Mouse (Mus musculus): Measurements from ENCODE around the gene Scgb1c1.

Gene Scgb1c1

DNA sequence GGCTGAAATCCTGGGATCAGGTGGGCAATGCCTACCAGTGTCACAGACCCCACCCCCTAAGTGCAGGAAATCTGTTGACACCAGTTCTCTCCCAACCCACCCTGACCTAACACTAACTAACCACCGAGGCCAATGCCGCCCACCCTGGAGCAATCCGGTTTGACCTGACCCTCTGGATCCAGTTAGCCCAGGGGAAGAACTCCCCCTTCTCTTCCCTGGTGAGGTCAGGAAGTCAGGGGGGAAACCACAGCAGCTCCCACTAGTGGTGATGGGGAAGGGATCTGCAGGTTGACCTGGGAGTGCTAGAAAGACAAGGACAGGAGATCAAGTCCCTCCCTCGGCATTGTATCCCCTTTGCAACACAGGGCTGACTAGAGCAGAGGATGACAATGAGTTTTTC lies 336 bp downstream of the Scgb1c1 start:
- DNase-seq, result no peak

DNA sequence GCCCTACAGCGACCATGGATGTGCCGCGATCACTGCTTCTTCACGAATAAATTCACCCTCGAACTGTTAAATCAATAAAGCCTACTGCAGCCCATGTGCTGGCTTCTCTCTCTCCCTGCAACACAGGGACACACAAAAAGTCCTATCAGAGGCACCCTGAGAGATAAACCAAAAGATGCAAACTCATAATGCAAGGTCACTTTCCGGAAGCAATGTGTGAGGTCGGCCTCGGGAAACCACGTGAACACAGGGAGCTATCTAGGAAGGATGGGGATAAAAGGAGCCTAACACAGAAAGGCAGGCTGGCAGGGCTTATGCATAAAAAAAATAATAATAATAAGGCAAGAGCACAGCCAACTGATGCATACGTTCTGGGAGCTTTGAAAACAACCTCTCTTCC lies 1.3 kb downstream of the Scgb1c1 start:
- DNase-seq, result no peak

DNA sequence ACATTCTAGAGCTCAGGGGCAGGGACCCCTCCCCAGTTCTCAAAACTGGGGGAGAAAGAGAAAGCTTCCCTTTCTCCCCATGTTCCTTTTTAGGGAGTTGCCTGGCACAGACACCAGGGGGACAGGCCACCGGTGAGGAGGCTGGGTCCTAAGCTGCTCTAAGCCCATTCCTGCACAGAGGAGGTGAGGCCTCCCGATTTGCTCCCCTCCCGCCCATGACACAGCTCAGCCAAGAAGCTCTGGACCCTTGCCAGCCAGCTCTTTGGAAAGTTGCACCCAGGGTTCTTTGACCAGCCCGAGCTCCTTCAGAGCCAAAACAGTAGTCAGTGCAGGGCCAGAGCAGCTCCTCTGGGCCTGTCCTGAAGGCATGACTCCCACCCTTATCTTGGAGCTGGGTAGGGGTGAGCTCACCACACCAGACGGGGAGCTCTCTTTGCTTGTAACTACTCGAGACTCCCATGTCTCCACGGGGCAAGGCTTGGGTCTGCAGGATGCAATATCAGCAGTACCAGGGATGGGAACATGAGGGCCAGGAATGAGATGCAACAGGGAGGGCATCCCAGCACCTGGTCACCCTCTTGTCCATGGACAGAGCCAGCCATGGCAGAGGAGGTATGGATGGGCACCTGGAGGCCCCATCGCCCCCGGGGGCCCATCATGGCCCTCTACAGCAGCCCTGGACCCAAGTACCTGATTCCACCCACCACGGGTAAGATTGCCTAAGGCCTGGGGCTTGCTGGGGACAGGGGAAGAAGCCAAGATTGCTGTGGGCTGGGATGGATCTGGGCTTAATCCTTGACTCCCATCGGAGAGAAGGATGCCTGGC lies 2.6 kb downstream of the Scgb1c1 start, which contains the start of gene Odf3:
Gene Odf3, plus strand, starts transcription at position 51 of the 826 bp plus-strand sequence.
- DNase-seq, result no peak

DNA sequence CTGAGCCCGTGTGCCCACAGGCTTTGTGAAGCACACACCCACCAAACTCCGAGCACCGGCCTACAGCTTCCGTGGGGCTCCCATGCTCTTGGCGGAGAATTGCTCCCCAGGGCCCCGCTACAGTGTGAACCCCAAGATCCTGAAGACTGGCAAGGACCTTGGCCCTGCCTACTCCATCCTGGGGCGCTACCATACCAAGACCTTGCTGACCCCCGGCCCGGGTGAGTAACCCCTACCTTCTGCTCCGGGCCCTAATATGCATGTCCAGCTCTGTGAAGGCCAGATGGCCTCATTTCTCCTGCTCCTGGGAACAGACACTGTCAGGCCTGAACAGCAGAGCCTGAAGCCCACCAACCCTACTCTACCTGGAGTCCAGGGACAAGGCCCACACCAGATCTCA lies 3.2 kb downstream of the Scgb1c1 start:
- DNase-seq, result no peak

DNA sequence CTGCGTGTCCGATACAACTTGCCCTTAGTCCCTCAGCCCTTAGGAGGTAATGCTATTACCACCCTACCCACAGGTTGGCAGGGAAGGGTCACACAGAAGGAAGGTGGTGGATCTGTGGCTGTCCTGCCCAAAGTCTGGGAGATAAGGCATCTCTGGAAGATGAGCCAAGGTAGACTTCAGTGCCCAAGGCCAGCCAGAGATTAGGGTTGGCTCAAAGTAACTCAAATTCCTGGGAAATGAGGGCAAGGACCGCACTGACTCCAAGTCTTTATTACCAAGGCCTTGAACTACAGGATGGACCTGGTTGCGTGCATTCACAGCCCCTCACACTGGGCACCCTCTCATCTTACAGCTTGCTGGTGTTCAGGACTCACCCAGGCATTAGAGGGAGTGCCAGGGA lies 6.6 kb downstream of the Scgb1c1 start:
- no peak for DNase-seq

DNA sequence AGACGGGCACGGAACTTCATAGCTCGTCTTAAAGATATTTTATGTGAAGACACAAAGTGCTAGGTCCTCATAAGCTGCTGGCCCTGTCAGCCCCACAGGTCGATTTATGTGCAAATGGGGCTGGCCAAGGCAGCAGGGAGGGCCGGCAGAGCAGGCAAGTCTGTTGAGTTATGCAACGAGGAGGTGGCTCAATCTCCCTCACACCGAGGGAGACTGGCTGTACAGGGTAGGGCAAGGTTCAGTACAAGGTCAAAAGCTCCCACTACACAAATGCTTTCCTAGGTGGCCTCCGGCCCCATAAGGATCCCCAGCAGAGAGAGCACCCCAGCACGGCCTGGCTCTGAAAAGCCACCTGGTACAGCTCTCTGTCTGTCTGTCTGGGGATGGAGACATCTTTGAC lies 8.0 kb downstream of the Scgb1c1 start:
- no peak for DNase-seq

DNA sequence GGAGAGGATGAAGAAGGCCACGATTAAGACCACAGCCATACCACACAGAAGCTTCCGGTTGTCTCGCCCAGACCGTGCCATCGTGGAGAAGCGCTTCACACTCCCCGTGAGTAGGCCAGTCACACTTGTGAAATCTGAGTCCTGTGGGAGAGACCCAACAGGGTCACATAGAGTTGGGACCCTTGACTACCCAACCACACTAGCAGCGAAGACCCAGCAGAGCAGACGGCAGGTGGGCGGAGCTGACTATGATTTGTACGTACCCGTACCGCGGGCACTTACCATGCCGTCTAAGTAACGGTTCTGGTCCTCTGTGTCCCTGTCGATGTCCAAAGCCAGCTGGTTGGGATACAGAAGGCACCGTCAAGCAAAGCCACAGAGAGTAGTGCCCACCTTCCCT lies 9.1 kb downstream of the Scgb1c1 start:
- no peak for DNase-seq

DNA sequence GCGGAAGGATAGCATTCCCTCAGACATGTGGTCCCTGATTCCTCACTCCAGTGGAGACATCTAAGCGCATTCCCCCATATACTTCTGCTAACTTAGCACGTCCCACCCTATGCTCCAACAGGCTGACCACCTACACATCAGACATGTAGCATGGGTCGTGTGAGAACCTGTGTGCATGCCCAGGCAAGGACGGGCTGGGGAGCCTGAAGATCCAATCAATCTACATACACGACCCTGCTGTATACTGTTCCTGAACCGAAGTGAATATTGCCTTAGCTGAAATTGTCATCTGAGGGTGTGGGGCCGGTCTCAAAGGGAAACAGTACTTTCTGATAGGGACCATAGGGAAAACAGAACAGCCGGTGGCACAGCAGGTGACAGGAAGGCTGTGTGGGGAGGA lies 9.8 kb downstream of the Scgb1c1 start:
- no peak for DNase-seq

DNA sequence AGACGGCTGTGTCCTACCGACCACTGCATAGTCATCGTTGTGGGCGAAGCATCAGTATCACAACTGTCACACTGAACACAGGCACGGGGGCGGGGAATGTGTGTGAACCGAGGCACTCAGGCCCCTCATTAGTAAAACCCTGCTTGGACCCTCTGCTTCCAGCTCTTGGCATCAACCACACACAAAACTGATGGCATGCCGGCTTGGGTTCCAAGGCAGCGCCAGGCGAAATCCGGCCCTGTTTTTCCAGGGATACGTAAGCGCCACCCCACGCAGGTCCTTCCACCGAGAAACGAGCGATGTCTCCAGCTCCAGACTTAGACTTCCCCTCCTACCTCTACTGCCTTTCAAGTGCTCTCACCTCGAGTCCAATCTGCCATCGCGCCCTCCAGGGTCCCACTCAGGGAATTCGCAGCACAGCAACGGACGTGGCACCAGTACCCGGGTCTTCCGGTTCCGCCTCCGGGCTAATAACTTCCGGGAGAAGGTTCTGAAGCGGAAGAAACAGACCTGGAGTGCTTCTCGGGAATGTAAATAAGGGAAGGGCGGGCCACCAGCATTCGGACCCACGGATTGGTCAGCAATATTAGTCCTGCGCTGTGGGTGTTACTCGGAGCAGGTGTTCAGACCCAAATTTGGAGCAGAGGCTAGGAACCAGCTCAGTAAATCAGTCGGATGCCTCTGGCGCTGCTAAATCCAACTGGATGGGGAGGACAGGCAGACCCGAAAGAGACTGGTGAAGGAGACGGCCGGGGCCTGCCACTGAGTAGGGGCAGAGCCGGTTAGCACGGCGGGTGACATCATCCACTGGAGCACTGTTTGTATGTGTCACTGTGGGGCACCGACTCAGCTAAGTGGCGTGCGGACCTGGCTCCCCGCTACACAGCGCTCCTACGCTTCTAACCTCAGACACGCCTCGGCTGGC lies 10.8 kb downstream of the Scgb1c1 start, which contains the start of gene Gm45785:
Gene Gm45785, minus strand, starts transcription at position 472 of the 925 bp plus-strand sequence.
- DNase-seq, result peak; percentile 61

DNA sequence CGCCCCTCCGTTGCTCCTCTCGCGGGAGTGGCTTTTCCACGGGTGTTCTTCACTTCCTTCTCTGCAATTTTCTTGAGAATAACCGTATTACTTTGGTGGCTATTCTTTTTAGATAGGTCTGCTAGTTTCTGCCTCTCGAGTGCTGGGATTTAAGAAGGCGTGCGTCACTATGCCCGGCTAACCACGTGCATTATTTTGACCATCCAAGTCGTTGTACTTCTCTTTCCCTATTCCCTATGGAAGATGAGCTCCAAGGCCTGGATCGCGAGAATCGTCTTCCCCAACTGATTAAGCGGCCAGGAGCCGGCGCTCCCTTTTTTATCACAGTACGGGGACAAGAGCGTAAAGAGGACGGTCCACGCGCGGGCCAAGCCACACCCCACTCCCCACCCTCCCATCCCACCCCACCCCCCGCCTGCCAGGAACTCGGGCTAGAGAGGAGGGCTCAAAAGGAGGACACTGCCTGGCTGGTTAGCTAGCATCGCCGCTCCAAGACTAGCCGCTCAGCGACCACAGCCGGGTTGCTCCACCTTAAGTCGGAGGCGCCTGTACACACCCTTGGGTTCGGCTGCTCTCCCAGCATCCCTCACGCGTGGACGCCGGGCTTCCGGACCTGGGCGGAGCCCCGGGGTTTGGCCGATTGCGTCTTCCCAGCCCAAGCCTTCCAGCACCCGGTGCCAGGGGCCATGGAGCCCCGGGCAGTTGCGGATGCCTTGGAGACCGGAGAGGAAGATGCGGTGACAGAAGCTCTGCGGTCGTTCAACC lies 11.6 kb downstream of the Scgb1c1 start, which contains the start of gene Ric8a:
Gene Ric8a, plus strand, starts transcription at position 173 of the 765 bp plus-strand sequence.
- DNase-seq, result peak; percentile 88

DNA sequence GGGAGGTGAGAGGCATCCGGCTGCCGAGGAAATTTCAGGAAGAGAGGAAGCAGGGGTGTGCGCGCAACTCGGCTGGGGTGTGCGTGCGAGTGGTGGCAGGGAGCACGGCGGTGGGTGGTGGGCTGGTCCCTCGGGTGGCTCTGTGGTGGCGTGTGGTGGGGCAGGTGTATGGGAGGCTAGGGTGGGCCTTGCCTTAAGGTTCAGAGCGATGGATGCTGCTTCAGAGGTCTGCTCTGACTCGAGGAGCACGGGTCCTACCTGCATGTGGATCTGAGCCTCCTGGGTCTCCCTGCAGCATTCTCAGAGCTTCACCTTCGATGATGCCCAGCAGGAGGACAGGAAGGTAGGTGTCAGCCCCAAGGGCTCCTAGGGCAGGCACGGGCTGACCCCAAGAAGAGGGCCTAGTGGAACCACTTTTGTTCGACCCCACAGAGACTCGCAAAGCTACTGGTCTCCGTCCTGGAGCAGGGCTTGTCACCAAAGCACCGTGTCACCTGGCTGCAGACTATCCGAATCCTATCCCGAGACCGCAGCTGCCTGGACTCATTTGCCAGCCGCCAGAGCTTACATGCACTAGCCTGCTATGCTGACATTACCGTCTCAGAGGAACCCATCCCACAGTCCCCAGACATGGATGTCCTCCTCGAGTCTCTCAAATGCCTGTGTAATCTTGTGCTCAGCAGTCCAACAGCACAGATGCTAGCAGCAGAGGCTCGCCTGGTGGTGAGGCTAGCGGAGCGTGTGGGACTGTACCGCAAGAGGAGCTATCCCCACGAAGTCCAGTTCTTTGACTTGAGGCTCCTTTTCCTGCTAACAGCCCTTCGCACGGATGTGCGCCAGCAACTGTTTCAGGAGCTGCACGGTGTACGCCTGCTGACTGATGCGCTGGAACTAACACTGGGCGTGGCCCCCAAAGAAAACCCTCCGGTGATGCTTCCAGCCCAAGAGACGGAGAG lies 12.5 kb downstream of the Scgb1c1 start, which contains the start of gene Bet1l:
Gene Bet1l, minus strand, starts transcription at position 28 of the 956 bp plus-strand sequence.
- DNase-seq, result no peak

DNA sequence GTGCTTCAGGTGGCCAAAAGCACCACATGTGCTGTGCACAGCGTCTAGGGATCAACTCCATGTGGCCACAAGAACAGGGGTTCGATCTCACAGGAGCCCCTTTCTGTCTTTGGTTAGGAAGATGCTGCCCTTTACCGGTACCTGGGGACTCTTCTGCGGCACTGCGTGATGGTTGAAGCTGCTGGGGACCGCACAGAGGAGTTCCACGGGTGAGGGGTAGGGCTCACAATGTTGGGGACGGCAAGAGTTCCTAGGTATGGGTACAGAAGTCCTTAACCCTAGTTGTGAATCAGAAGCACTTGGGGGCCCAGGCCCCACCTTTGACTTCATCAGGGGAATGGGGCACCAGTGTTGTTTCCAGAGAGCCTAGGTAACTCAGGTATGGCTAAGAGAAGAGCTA lies 13.4 kb downstream of the Scgb1c1 start:
- DNase-seq, result no peak

DNA sequence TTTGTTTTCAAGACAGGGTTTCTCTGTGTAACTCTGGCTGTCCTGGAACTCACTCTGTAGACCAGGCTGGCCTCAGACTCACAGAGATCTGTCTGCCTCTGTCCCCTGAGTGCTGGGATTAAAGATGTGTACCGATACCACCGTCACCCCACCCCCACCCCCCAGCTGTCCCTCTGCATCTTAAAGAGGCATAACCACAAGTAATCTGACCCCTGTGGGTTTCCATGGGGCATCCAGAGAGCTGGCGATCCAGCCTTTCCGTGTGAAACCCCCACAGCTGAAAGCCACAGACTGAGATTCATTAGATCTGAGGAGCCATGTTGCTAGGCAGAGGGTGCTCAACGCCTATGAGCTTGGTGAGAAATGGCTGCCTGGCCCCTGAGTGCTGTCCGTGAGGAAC lies 14.7 kb downstream of the Scgb1c1 start:
- no peak for DNase-seq

DNA sequence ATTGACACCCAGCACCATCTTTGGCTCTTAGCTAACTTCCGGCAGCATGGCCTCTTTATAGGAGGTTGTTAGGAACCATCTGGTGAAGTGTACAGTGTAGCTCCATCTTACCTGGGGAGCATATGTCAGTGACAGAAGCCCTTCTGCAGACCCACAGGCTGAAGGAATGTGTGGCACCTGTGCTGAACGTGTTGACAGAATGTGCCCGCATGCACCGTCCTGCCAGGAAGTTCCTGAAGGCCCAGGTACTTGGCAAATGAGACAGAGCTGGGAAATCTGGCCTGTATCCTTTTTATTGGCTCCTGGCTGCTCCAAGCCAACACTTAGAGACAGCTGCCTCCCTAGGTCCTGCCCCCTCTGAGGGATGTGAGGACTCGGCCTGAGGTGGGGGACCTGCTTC lies 15.4 kb downstream of the Scgb1c1 start:
- no peak for DNase-seq

DNA sequence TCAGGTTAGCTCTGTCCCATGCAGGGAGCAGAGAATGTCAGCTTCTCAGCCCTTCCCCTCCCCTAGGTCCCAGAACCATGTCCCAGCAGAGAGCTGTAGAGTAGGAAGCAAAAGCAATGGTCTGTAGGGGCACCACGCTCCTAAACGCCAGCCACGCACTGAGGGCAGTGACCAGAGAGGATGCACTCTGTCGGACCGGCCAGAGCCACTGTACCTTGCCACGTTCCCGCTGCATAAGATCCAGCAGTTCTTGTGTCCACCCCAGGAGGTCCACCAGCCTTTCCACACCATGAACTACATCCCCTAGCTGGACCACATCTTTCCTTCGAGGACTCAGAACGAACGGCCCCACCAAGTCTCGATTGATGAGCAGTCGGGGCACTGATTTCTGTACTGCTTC lies 19.4 kb downstream of the Scgb1c1 start:
- DNase-seq, result no peak

DNA sequence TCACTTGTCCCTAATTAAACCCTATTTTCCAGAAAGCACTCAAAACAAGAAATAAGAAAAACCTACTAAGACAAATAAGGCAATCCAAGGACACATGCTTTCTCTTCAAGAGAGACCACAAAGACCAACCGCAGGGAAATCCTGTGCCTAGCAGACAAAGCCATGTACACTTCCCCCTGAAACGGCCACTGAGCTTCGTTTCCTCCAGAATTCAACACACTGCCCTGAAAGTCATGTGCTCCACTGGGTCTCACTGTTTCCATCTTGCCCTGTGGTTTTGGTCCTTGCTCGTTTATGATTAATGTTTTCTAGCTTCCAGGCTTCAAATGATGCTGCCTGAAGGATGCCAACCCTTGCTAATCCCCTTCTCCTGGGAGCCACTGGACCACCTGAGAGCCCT lies 28.9 kb downstream of the Scgb1c1 start:
- DNase-seq, result no peak

DNA sequence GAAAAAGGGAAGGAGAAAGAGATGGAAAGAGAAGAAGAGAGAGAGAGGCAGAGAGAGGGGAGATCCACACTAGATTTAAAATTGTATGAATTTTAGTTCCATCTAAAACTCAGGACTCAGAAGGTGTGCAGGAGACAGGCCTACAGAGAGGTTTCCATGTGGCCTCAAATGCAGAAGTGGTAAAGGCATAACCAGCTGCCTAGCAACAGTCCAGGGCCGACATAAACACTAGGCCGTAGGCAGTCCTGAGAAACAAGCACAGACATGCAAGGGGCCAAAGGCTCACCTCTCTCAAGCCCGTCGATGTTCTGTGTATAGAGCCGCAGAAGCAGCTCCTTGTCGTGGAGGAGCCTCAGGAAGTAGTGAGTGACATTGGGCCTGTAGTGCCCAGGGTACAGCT lies 32.0 kb downstream of the Scgb1c1 start:
- DNase-seq, result no peak

DNA sequence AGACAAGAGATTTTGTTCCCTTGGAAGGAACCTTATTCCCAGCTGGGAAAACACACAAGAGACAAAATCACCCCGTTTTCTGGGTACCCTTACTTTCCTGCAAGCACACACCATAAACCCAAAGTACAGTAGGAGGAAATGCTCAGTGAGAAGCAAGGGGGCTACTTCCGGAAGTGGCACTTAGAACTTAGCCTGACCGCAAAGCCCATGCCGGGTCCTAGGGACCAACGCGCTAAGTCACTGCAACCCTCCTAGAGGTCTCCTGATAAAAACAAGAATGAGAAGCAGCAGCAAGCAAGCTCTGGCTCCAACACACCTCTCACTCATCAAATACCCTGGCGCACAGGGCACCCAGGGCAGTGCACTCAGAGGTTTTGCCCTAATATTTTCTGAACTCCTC lies 34.0 kb downstream of the Scgb1c1 start:
- no peak for DNase-seq

DNA sequence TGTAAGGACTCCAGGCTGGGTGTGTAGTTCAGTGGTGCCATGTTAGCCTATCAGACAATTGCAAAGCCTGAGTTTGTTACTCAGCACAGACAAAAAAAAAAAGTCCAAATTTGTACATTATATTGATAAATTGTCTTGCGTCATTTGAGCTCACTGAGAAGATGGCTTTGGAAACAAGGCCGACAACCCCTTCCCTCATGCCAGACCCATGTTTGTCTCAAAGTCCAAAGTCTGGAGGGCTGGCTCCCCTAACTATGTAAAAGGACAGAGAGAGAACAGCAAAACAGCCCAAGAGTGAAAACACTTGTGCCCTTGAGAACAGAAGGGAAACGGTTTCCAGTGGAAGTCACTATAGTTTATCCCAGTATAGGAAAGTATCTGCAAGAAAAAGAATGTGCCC lies 35.1 kb downstream of the Scgb1c1 start:
- DNase-seq, result no peak

DNA sequence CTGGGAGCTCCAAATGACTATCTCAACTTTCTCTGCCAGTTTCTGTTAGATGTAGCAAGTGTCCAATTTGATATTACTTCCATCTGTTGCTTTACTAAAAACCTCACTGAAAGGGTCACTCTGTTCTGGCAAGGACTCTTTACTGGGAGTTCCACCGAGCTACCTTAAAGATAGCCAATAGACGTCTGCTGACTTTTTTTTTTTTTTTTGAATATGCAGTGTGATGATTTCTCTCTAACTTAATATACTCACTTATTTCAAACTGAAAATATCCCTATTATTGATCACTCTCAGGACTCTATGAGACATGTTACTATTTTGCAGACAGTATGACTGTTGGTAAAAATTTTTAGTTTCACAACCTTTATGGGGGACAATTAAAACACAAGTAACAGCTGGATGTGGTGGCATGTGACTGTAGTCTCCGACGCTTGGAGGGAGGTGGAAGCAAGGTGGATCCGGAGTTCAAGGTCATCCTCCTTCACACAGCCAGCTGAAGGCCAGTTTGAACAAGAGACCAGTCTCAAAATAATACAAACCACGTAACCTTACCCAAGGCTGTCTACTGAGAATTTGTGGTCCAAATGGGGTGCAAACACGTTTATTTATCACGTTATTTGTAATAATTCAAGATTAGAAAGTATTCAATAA lies 35.6 kb downstream of the Scgb1c1 start:
- no peak for DNase-seq

All from thymus, postnatal 14 days (tissue).